Mouse (Mus musculus) G1E (cell line): Measurements from ENCODE around the gene Nfkbid.

Source experiments
- CTCF ChIP-seq: IDR thresholded peaks from 2 replicates; pipeline ENCODE4 v1.5.1; 2012; ENCODE audit warnings: low read depth, low read length, inconsistent platforms, mixed read lengths
- GATA1 ChIP-seq: IDR thresholded peaks from 2 replicates; pipeline ENCODE4 v1.6.1; 2012; ENCODE audit warnings: borderline replicate concordance, low read length, inconsistent platforms, mixed read lengths
- POLR2AphosphoS5 ChIP-seq: IDR thresholded peaks from 2 replicates; pipeline ENCODE4 v1.6.1; 2012; ENCODE audit warnings: low read depth, low read length, inconsistent platforms; ENCODE audit not compliant: insufficient replicate concordance
- TAL1 ChIP-seq: conservative IDR thresholded peaks from 2 replicates; pipeline ENCODE4 v1.6.1; 2012; ENCODE audit warnings: low read depth, low read length, inconsistent platforms, mixed read lengths

GRCm38 (mm10) chr7:30454259-30454658, 32.7 kb downstream of the Nfkbid start:
- no peak for TF ChIP-seq CTCF
- no peak for TF ChIP-seq TAL1
- no peak for TF ChIP-seq GATA1
- no peak for TF ChIP-seq POLR2AphosphoS5
